Mouse (Mus musculus) liver, adult (tissue): ENCODE data around the gene Lrrk1.

ENCODE experiments used
- GATA4 ChIP-seq: IDR thresholded peaks from 2 replicates; pipeline ENCODE4 v1.6.1; 2014; ENCODE audit warnings: mild to moderate bottlenecking, low read length; ENCODE audit not compliant: insufficient replicate concordance

Lrrk1 gene

DNA sequence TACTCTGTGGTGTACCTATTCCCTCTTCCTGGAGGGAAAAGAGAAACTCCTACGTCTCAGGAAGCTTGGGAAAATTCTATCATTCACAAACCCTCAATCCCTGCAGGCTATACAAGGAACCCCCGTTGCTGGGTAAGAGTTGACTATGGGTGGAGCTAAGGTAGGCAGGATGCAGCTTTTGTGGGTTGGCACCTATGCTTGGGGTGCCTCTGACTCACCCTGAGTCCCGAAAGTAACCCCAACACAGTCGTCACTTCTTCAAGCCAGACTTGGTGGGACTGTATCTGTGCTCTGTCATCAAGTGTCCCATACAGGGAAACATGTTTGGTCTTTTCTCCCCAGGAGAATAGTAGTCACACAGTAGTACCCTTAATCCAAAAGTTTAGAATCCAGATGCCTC, 86.7 kb downstream of the Lrrk1 start:
- TF ChIP-seq GATA4, result no peak

- no peak for TF ChIP-seq GATA4
Measured at GRCm38 (mm10) chr7:66300680-66301079, 87.5 kb downstream of the Lrrk1 start.

GRCm38 (mm10) chr7:66297656-66298021, 90.5 kb downstream of the Lrrk1 start:
- TF ChIP-seq GATA4, result no peak

DNA sequence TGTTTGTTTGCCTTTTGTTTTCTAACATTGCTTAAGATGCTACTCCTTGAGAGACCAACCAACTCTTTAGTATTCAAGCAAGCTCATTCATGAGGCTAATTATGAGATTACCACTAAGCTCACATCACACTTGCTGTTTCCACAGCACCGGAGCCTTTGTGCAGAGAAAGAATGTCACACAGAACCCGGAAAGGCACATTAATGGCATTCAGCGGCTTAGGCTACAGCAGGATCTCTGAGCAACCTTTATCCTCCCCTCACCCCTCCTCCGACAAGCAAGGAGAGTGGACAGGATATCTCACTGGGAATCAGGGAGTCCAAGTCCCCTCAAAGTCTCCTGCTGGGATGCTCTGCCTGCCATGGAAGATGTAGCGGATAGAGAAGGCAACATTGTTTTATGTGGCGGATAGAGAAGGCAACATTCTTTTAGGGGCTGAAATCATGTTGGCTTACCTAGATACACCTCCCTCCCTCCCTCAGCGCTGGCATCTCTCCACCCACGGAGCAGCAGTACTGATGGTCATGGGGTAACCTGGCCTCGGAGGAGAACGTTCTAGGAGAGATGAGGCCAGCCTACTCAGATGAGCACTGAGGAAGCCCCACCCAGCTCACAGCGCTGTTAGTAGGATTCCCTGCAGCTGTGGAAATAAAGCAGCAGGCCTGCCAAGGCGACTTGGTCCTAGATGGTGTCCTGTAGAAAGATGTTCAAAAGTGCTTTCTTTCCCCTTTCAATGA, 91.1 kb downstream of the Lrrk1 start:
- TF ChIP-seq GATA4, result no peak

GRCm38 (mm10) chr7:66292552-66293376, 95.4 kb downstream of the Lrrk1 start:
- no peak for TF ChIP-seq GATA4

DNA sequence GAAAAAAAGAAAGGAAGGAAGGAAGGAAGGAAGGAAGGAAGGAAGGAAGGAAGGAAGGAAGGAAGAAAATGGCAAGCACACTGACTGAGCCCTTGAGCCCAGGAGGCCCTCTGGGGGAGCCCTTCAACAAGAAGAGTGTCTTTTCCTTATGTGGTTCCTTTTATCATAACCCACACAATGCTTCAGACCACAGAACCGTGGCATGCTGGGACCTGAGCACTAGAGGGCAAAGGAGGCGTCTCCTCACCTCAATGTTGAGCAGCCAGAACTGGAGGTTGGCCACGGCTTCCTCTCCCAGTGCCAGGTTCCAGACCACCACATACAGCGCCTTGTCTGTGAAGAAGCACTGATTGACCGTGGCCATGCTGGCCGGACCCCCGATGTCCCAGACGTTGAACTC, 96.1 kb downstream of the Lrrk1 start:
- no peak for TF ChIP-seq GATA4

DNA sequence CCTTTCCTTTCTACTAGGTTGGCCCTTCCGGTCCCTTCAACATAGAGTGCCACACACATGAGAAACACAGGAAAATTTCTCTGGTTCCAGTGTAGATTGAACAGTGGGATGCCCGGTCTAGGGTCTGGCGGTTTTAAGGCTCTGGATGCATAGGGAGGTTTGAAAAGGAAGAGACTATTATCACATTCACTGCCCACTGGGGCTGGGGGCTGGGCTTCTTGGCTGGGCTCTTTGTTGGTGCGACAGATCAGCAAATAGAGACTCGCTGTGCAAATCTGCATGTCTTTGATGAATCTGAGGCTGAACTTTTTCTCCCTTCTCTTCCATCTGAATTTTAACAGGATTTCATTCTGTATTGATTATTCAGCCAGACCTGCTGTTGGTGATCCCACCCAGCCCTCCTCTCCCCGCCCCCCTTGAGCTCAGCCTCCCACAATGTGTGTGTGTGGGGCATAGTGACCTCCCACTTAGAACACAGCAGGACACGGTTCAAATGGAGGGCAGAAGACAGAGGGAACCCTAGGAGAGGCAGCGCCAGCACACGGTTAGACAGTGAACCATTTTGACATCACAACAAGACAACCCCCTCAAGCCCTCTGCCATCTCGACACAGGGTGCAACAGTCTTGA, 105.1 kb downstream of the Lrrk1 start:
- TF ChIP-seq GATA4, result no peak

- TF ChIP-seq GATA4, result no peak
Measured at GRCm38 (mm10) chr7:66282265-66282664, 105.9 kb downstream of the Lrrk1 start.

DNA sequence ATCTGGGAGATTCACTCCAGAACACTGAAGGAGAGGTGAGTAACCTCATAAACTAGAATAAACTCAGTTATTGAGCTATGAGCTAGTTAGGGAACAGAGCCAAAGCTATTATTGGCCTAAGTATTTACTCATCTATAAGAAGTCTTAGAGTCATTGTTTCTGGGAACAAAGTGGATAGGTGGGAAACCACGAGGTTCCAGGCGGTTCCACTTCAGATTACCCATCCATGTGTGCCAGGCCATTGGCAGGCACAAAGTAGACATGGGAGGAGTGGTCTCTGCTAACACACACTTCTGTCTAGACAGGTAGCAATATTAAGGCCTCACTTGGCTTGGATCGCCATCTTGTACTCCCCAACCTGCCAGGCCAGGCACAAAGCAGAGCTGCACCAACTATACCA, 110.1 kb downstream of the Lrrk1 start:
- TF ChIP-seq GATA4, result no peak

GRCm38 (mm10) chr7:66273494-66273893, 114.7 kb downstream of the Lrrk1 start:
- no peak for TF ChIP-seq GATA4

- no peak for TF ChIP-seq GATA4
Measured at GRCm38 (mm10) chr7:66271226-66271625, 116.9 kb downstream of the Lrrk1 start.

GRCm38 (mm10) chr7:66266942-66267850, 121.0 kb downstream of the Lrrk1 start:
- no peak for TF ChIP-seq GATA4

DNA sequence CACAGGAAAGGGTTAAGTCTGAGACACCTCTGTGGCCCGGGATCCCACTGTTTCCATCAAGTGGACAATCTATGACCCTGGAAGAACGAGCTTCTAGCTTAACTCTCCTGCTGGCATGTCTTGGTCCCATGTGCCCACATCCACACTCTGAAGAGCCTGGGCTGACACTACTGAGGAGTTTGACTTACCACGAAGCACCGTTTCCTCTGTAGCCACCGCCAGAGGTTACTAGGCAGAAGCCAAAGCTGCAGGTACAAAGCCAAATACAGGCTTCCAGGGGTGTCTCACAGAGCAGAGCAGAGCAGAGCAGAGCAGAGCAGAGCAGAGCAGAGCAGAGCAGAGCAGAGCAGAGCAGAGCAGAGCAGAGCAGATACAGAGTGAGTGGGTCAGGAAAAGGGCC, 124.7 kb downstream of the Lrrk1 start:
- no peak for TF ChIP-seq GATA4

DNA sequence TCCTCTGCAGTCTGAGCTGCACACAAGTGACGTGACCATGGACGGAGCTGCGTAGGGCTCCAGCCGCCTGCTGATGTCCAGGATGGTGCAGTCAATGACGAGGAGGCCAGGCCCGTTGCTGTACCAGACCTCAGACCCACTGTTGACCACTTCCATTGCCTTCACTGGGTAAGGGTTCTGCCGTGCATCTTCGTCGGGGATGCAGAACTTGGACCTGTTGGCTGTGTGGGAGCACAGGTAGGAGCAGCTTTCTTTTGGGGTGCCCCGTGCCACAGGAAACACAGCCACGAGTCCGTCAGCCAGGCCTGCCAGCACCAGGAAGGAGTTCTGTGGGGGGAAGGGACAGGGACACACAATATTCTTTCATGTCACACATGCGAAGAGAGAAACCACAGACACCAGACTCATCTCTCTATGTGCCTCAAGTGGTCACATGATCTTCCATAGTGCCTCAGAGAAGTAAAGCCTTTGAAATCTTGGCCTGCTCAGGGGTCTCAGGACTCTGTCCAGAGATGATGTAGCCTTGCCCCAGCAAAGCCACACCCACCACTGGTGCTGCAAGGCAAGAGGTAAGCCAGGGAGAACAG, 125.5 kb downstream of the Lrrk1 start:
- no peak for TF ChIP-seq GATA4

- no peak for TF ChIP-seq GATA4
Measured at GRCm38 (mm10) chr7:66260763-66261390, 127.3 kb downstream of the Lrrk1 start.

- no peak for TF ChIP-seq GATA4
Measured at GRCm38 (mm10) chr7:66260295-66260694, 127.9 kb downstream of the Lrrk1 start.
